In genomic region chr10:59556541-59556940, GRCm38 (mm10) we compare ENCODE assay signal across 25 mouse cellular contexts. TPM values are rescaled to one million over a fixed set of nuclear protein-coding genes. Genes with fewer than 3 reads are reported as not detected.
"Had no signal": no experiment of that assay in that cellular context is flagged by ENCODE, and none has a peak within 500 bp of the region (broad histone marks: within the 10 kb centered on the region; RNA-seq: fewer than 3 reads in every experiment).

No protein-coding gene starts in this region.

- H3K9ac ChIP-seq: limb, embryonic 15.5 days; liver, embryonic 12.5 days; lung, embryonic 14.5 days; neural tube, embryonic 13.5 days had no signal

- H3K4me3 ChIP-seq: layer of hippocampus, adult 2 months; limb, embryonic 15.5 days; liver, embryonic 12.5 days; midbrain, embryonic 10.5 days; neural tube, embryonic 13.5 days had no signal

- DNase-seq: kidney, postnatal 10 days; kidney, postnatal 4 days; left cerebral cortex, postnatal 4 days; lung, embryonic 14.5 days; lung, postnatal 10 days; lung, postnatal 4 days; midbrain, embryonic 14.5 days; retina, postnatal 1 day; right cerebral cortex, postnatal 4 days; spleen, adult 18-20 months; thymus, postnatal 36 days had no signal

- H3K27me3 ChIP-seq: limb, embryonic 15.5 days; liver, embryonic 12.5 days; neural tube, embryonic 13.5 days had no signal

- H3K4me2 ChIP-seq: limb, embryonic 15.5 days; liver, embryonic 12.5 days; lung, embryonic 14.5 days; neural tube, embryonic 13.5 days had no signal

- H3K27ac ChIP-seq: layer of hippocampus, adult 2 months; limb, embryonic 15.5 days; liver, embryonic 12.5 days; midbrain, embryonic 10.5 days; neural tube, embryonic 13.5 days had no signal

- H3K36me3 ChIP-seq: limb, embryonic 15.5 days; liver, embryonic 12.5 days; midbrain, embryonic 10.5 days; neural tube, embryonic 13.5 days had no signal

- H3K9me3 ChIP-seq: limb, embryonic 15.5 days; midbrain, embryonic 10.5 days; neural tube, embryonic 13.5 days had no signal

- ATAC-seq: liver, embryonic 12.5 days had no signal

RNA-seq across cellular contexts. Expression of gene Gm10322, which starts 59.3 kb away (rescaled TPM):
- total RNA-seq: layer of hippocampus, adult 2 months; layer of hippocampus, postnatal 14 days; left cerebral cortex, adult 18-20 months; left cerebral cortex, postnatal 10 days; left cerebral cortex, postnatal 4 days; megakaryocyte, adult 5-6 weeks had no signal
- polyA plus RNA-seq: kidney, embryonic 14.5 days; limb, embryonic 15.5 days; liver, embryonic 12.5 days; liver, embryonic 16.5 days; lung, embryonic 14.5 days; midbrain, embryonic 10.5 days; midbrain, embryonic 14.5 days; neural tube, embryonic 13.5 days; stomach, embryonic 14.5 days; testis, adult 2 months; thymus, postnatal 0 days had no signal
